Mouse (Mus musculus) liver, embryonic 15.5 days (tissue): ENCODE measurements around the gene Arid5b. TPM values are rescaled to one million over a fixed set of nuclear protein-coding genes. Genes with fewer than 3 reads are reported as not detected.

ENCODE experiments used
- ATAC-seq: fragments of 200-750 bp; cut with Nextera tagmentation; 2 replicates; pipeline ENCODE4 v1.8.0; 2017; ENCODE audit warnings: moderate number of reproducible peaks, mild to moderate bottlenecking, moderate library complexity; ENCODE audit not compliant: insufficient read depth
- H3K27ac ChIP-seq: fragments of 300-500 bp; sonication (generic); replicated peaks from 2 replicates; pipeline ENCODE4 v1.5.1; 2015; ENCODE audit warnings: mild to moderate bottlenecking, inconsistent platforms
- H3K27me3 ChIP-seq: fragments of 300-500 bp; sonication (generic); 2 replicates; pipeline ENCODE4 v1.6.1; 2015; ENCODE audit warnings: mild to moderate bottlenecking, inconsistent platforms
- H3K36me3 ChIP-seq: fragments of 300-500 bp; sonication (generic); replicated peaks from 2 replicates; pipeline ENCODE4 v1.6.1; 2015; ENCODE audit warnings: moderate library complexity, mild to moderate bottlenecking, inconsistent platforms
- H3K4me1 ChIP-seq: fragments of 300-500 bp; sonication (generic); replicated peaks from 2 replicates; pipeline ENCODE4 v1.6.1; 2015; ENCODE audit warnings: inconsistent platforms
- H3K4me2 ChIP-seq: fragments of 300-500 bp; sonication (generic); 2 replicates; pipeline ENCODE4 v1.6.1; 2015; ENCODE audit warnings: moderate library complexity, mild to moderate bottlenecking, inconsistent platforms
- H3K4me3 ChIP-seq: fragments of 300-500 bp; sonication (generic); replicated peaks from 2 replicates; pipeline ENCODE4 v1.5.1; 2015; ENCODE audit warnings: mild to moderate bottlenecking, inconsistent platforms
- H3K9ac ChIP-seq: fragments of 300-500 bp; sonication (generic); 2 replicates; pipeline ENCODE4 v1.6.1; 2015; ENCODE audit warnings: moderate library complexity, mild to moderate bottlenecking, inconsistent platforms
- H3K9me3 ChIP-seq: fragments of 300-500 bp; sonication (generic); replicated peaks from 2 replicates; pipeline ENCODE4 v1.6.1; 2016; ENCODE audit warnings: inconsistent platforms
- WGBS: fragments of 180-500 bp; shearing (Covaris S2); methylation state at CpG from one replicate; pipeline ENCODE4 v1.1.7; 2015; ENCODE audit warnings: mixed read lengths; ENCODE audit not compliant: insufficient replicate concordance; 5-methylcytosine and 5-hydroxymethylcytosine counted together
- polyA plus RNA-seq: library from polyadenylated mRNA; unstranded; fragments of >200 nt; fragmentation: Nextera tagmentation; extraction: Ambion mirVana; gene quantifications from 2 replicates; pipeline ENCODE4 v1.2.1, GENCODE M21; 2015

The Arid5b gene
- polyA plus RNA-seq, 1 experiment from 2014 or later: 5.8 TPM

DNA sequence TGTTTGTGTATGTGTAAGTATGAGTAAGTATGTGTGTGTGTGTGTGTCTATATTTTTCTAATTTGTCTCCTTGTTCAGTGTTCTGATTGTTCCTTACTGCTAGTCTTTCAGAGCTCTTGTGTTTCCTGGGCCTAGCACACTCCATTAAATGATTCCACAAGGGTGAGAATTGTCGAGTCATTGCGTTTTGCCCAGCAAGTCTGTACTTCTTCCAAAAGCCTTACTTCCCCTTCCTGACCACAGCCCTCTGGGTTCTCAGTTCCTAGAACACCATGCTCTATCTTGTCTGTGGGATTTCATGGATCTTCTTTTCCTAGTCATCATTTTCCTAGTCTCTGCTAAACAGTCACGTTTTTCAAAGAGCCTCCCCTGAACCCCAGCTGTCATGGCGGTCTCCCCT lies 193.0 kb downstream of the Arid5b start:
- Histone ChIP-seq H3K4me3 (no peak overlapping the region), H3K27me3 (no peaks in the 10 kb centered on the region), H3K27ac (no peak overlapping the region), H3K4me2 (no peak overlapping the region), H3K9me3 (no peaks in the 10 kb centered on the region), H3K9ac (no peak overlapping the region), H3K36me3 (no peaks in the 10 kb centered on the region), H3K4me1 (0 out of 2 replicates have a peak, but pooled peaks cover 4% of the 10 kb centered on the region)
- ATAC-seq: no peak
- 32% methylated on average over 4 of the region's 4 CpGs for WGBS

GRCm38 (mm10) chr10:68081712-68082111 lies 196.8 kb downstream of the Arid5b start:
- no peak overlapping the region for H3K9ac ChIP-seq
- ATAC-seq: no peak
- H3K4me2 ChIP-seq: no peak overlapping the region
- WGBS: 35% methylated on average over 6 of the region's 6 CpGs
- no peaks in the 10 kb centered on the region for H3K36me3 ChIP-seq
- no peaks in the 10 kb centered on the region for H3K27me3 ChIP-seq
- H3K27ac ChIP-seq: no peak overlapping the region
- no peak overlapping the region for H3K4me3 ChIP-seq
- H3K9me3 ChIP-seq: no peaks in the 10 kb centered on the region
- no peaks in the 10 kb centered on the region for H3K4me1 ChIP-seq

DNA sequence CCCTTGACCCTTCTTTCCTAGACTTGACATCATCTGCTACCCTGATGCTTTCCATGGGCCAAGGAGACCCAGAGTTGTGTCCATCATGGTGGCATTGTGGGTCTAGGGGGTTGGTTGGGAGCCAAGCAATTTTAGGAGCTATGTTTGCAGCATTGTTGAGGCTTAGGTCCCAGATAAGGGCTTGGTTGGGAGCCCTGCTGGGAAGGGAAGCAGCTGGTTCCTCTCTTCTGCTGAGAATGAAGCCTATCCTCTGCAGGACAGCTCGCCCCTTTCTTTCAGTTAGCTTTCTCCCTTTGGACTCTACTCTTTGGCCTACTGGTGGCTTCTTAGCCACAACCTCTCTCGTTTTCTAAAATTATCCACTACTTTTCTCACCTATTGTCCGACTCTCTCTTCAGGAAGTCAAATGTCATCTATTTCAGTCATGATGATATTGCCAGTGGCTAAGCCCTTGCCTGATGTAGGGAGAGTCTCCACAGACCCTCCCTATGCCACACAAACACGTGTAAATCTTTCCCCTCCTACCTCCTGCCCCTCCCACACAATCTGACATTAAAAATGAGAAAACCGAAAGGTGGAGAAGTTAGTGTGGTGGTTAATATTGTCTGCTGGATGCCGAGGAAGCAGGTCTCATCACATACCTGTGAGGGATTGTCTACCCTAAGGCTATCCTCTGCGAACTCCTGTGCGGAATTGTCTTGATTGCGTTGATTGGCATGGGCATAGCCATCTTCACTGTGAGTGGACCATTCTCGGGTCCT lies 198.4 kb downstream of the Arid5b start:
- Histone ChIP-seq H3K27ac (no peak overlapping the region), H3K9me3 (no peaks in the 10 kb centered on the region), H3K36me3 (no peaks in the 10 kb centered on the region), H3K9ac (no peak overlapping the region), H3K4me2 (no peak overlapping the region), H3K27me3 (no peaks in the 10 kb centered on the region), H3K4me1 (no peaks in the 10 kb centered on the region), H3K4me3 (no peak overlapping the region)
- WGBS: 51% methylated on average over 10 of the region's 10 CpGs
- no peak for ATAC-seq

DNA sequence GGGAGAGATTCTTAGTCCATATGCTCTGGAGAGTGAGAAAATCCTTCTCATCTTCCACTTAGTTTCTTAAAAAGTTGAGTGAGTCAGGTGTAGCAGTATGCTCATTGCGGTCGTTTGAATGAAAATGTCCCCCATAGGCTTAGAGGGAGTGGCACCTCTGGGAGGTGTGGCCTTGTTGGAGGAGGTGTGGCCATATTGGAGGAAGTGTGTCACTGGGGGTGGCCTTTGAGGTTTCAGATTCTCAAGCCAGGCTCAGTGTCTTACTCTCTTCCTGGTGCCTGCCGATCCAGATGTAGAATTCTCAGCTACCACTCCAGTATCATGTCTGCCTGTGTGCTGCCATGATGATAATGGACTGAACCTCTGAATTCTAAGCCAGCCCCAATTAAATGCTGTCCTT lies 199.8 kb downstream of the Arid5b start:
- WGBS: 65% methylated on average over 3 of the region's 3 CpGs
- no peaks in the 10 kb centered on the region for H3K36me3 ChIP-seq
- no peaks in the 10 kb centered on the region for H3K27me3 ChIP-seq
- H3K4me1 ChIP-seq: 0 out of 2 replicates have a peak, but pooled peaks cover 3% of the 10 kb centered on the region
- no peaks in the 10 kb centered on the region for H3K9me3 ChIP-seq
- H3K4me3 ChIP-seq: no peak overlapping the region
- no peak for ATAC-seq
- no peak overlapping the region for H3K4me2 ChIP-seq
- no peak overlapping the region for H3K27ac ChIP-seq
- H3K9ac ChIP-seq: no peak overlapping the region

- H3K9me3 ChIP-seq: no peaks in the 10 kb centered on the region
- no peak overlapping the region for H3K27ac ChIP-seq
- H3K4me2 ChIP-seq: no peak overlapping the region
- no peak overlapping the region for H3K4me3 ChIP-seq
- no peaks in the 10 kb centered on the region for H3K36me3 ChIP-seq
- 31% methylated on average over 5 of the region's 5 CpGs for WGBS
- no peak overlapping the region for H3K9ac ChIP-seq
- no peak for ATAC-seq
- no peaks in the 10 kb centered on the region for H3K27me3 ChIP-seq
- 0 out of 2 replicates have a peak, but pooled peaks cover 3% of the 10 kb centered on the region for H3K4me1 ChIP-seq
These were observed 203.4 kb downstream of the Arid5b start for GRCm38 (mm10) chr10:68075181-68075580.

DNA sequence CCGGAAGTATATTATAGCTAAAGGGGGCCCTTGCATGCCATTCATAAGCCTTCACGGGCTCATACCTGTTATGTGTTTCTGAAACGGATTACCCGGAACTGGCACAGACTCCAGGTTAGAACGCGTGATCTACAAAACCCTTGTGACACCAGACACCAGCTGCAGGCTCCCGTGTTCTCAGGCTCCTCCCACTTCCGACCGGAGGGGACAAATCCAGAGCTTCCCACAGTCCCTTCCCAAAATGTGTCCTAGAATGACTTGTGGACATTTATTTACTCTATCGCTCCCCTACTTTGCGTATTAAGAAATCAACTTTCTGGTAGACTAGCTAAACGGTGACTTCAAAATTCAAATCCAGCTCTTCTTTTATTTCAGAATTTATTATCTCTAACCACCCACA lies 204.2 kb downstream of the Arid5b start:
- Histone ChIP-seq H3K9me3 (no peaks in the 10 kb centered on the region), H3K4me3 (no peak overlapping the region)
- no peak for ATAC-seq

GRCm38 (mm10) chr10:68072626-68073025 lies 205.9 kb downstream of the Arid5b start:
- Histone ChIP-seq H3K9me3 (no peaks in the 10 kb centered on the region), H3K4me2 (no peak overlapping the region), H3K4me1 (0 out of 2 replicates have a peak, but pooled peaks cover 3% of the 10 kb centered on the region), H3K27me3 (no peaks in the 10 kb centered on the region), H3K27ac (no peak overlapping the region), H3K4me3 (no peak overlapping the region), H3K9ac (no peak overlapping the region), H3K36me3 (no peaks in the 10 kb centered on the region)
- 86% methylated on average over 4 of the region's 4 CpGs for WGBS
- no peak for ATAC-seq

More for the DNA sequence above, 204.2 kb downstream of the Arid5b start:
- no peak overlapping the region for H3K27ac ChIP-seq
- WGBS: 76% methylated on average over 12 of the region's 12 CpGs
- no peaks in the 10 kb centered on the region for H3K36me3 ChIP-seq
- no peak overlapping the region for H3K9ac ChIP-seq
- no peak overlapping the region for H3K4me2 ChIP-seq
- H3K27me3 ChIP-seq: no peaks in the 10 kb centered on the region
- H3K4me1 ChIP-seq: 0 out of 2 replicates have a peak, but pooled peaks cover 3% of the 10 kb centered on the region

- no peaks in the 10 kb centered on the region for H3K36me3 ChIP-seq
- H3K4me2 ChIP-seq: no peak overlapping the region
- WGBS: 60% methylated on average over 7 of the region's 7 CpGs
- ATAC-seq: no peak
- H3K4me1 ChIP-seq: 0 out of 2 replicates have a peak, but pooled peaks cover 3% of the 10 kb centered on the region
- H3K27me3 ChIP-seq: no peaks in the 10 kb centered on the region
- H3K4me3 ChIP-seq: no peak overlapping the region
- H3K9me3 ChIP-seq: no peaks in the 10 kb centered on the region
- no peak overlapping the region for H3K27ac ChIP-seq
- no peak overlapping the region for H3K9ac ChIP-seq
These were observed 207.5 kb downstream of the Arid5b start for GRCm38 (mm10) chr10:68071041-68071440.

DNA sequence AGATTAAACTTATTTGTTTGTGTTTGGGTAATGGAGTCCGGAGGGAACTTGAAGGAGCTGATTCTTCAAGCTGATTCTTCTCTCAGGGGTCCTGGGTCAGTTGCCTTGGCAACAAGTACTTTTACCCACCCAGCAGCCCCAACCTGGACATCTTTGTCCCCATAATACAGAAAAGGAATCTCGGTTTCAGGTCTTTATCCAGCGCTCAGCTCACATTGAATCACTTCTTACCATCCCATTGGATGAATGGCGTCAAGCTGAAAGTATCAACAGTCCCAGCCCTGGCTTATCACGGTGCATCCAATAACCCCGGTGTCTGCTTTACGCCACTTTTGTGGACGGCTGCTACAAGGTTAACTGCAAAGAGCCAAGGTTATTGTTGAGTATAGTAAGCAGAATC lies 210.1 kb downstream of the Arid5b start:
- no peak for ATAC-seq
- 67% methylated on average over 8 of the region's 8 CpGs for WGBS

DNA sequence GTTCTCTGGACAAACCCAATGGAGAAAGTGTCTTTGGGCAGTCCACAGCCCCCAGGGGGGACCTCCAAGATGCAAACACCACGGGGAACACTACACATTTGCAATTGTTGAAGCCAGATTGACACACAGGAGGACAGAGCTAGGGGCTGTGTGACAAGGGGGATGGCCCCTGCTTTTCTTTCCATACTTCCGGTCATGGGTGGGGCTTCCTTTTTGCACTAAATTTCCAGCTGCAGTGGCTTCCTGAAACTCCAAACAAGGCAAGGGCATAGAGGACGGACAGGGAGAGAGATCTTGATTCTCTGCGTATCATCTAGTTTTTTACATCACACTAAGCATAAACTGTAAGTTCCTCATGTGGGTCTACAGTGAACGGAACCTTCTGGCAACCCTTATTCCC lies 210.6 kb downstream of the Arid5b start:
- Histone ChIP-seq H3K36me3 (no peaks in the 10 kb centered on the region), H3K9ac (no peak overlapping the region), H3K27me3 (no peaks in the 10 kb centered on the region), H3K4me1 (no peaks in the 10 kb centered on the region), H3K4me2 (no peak overlapping the region), H3K9me3 (no peaks in the 10 kb centered on the region), H3K27ac (no peak overlapping the region), H3K4me3 (no peak overlapping the region)
- WGBS: 59% methylated on average over 5 of the region's 5 CpGs
- ATAC-seq: no peak

More for the DNA sequence above, 210.1 kb downstream of the Arid5b start:
- Histone ChIP-seq H3K27ac (no peak overlapping the region), H3K27me3 (no peaks in the 10 kb centered on the region), H3K36me3 (no peaks in the 10 kb centered on the region), H3K4me3 (no peak overlapping the region), H3K4me2 (no peak overlapping the region), H3K4me1 (no peaks in the 10 kb centered on the region), H3K9ac (no peak overlapping the region), H3K9me3 (no peaks in the 10 kb centered on the region)

DNA sequence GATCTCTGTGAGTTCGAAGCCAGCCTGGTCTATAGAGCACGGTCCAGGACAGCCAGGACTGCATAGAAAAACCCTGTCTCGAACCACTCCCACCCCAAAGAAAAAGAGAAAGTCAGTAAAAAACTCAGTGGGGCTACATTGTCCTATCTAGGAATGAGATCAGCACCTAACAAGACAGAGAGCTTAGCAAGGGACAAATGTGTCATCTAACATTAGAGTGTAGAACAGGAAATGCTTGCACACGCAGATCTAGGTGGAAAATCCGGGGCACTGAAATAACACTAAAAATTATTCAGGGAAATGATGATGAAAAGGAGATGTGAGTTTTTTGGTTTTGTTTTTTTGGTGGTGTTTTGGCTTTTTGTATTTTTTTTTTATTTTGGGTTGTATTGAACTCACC lies 212.4 kb downstream of the Arid5b start:
- H3K9ac ChIP-seq: no peak overlapping the region
- H3K4me3 ChIP-seq: no peak overlapping the region
- no peak overlapping the region for H3K27ac ChIP-seq
- WGBS: 61% methylated on average over 5 of the region's 5 CpGs
- no peaks in the 10 kb centered on the region for H3K27me3 ChIP-seq
- ATAC-seq: no peak
- no peaks in the 10 kb centered on the region for H3K9me3 ChIP-seq
- no peaks in the 10 kb centered on the region for H3K4me1 ChIP-seq
- H3K36me3 ChIP-seq: no peaks in the 10 kb centered on the region
- H3K4me2 ChIP-seq: no peak overlapping the region

DNA sequence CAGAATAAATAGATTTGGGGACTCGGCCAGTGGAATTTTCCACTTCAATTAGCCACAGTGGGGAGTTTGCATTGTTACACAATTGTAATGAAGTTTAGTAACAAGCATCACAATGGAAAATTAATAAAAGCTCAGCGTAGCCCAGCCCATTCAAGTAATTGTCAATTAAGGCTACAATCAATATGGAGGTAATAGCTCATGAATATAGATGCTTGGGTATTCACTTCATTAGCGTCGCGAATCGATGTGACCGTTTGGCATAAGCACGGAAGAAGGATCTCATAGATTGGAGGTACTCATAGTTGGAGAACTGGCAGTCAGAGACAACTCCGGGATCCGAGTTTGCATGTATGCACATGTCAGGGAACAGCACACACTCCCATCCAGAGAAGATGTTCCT lies 214.0 kb downstream of the Arid5b start:
- 79% methylated on average over 10 of the region's 10 CpGs for WGBS
- no peaks in the 10 kb centered on the region for H3K4me1 ChIP-seq
- no peaks in the 10 kb centered on the region for H3K36me3 ChIP-seq
- H3K9ac ChIP-seq: no peak overlapping the region
- no peak overlapping the region for H3K4me3 ChIP-seq
- H3K27ac ChIP-seq: no peak overlapping the region
- no peak overlapping the region for H3K4me2 ChIP-seq
- H3K9me3 ChIP-seq: no peaks in the 10 kb centered on the region
- H3K27me3 ChIP-seq: no peaks in the 10 kb centered on the region
- no peak for ATAC-seq
